Mouse (Mus musculus): ENCODE data around the gene Myb. TPM values are rescaled to one million over a fixed set of nuclear protein-coding genes. Genes with fewer than 3 reads are reported as not detected.

Gene Myb
- total and polyA plus RNA-seq, 3 experiments, result 11.1 to 24.0 (median 19.1) TPM

DNA sequence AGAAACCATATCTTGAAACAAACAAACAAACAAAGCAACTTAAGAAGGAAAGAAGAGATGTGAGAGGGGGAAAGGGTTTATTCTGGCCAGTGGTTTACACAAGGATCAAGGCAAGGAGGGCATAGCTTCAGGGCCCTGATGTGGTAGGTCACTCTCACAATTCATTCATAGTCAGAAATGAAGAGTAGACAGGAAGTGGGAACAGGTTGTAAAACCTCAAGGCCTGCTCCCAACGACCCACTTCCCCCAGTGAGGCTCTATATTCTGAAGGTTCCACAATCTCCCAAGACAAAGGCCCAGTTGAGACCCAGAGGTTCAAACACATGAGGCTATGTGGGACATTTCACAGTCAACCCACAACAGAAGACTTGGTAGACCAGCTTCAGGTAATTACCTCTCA, 46.6 kb upstream of the Myb start:
- in situ Hi-C loops (cut with MboI; ENCODE audit: low pct_ligation_motif_present, low pct_unique_long_range_greater_than_20kb, low sequenced_read_pairs) (no loop called here), dilution Hi-C loops (cut with MboI; ENCODE audit: extremely low pct_ligation_motif_present, extremely low pct_unique_long_range_greater_than_20kb, low sequenced_read_pairs) (no loop called here)
- no peaks in the 10 kb centered on the region for H3K79me2 ChIP-seq (replicated peaks; ENCODE audit: control insufficient read depth, extremely low read depth, insufficient read depth, poor library complexity, severe bottlenecking)
- no peak for DNase-seq (ENCODE audit: extremely low read depth)
- H3K9me3 ChIP-seq (replicated peaks; ENCODE audit: low read length), result no peaks in the 10 kb centered on the region
- no peaks in the 10 kb centered on the region for H3K27me3 ChIP-seq (replicated peaks)
- no peak overlapping the region for H3K27ac ChIP-seq (ENCODE audit: insufficient read depth, low read depth)
- no peaks in the 10 kb centered on the region for H3K36me3 ChIP-seq (replicated peaks in 1 of 2; ENCODE audit: control insufficient read depth in 1 of 2, insufficient read depth in 1 of 2, low read length in 1 of 2)
- no peak overlapping the region for H3K4me2 ChIP-seq (ENCODE audit: insufficient read depth, low read depth, poor library complexity, severe bottlenecking)
- no peak overlapping the region for H3K4me3 ChIP-seq (replicated peaks in 1 of 3; ENCODE audit: low read depth in 2 of 3, low read length in 2 of 3, poor library complexity in 1 of 3)
- peaks cover 16 to 39% of the 10 kb centered on the region in 2 experiments for H3K4me1 ChIP-seq (ENCODE audit: control insufficient read depth in 1 of 2, insufficient read depth in 2 of 2)
- no peak for TF ChIP-seq ELF1 (IDR thresholded peaks at IDR 0.05; ENCODE audit: low read depth, low read length)
- TF ChIP-seq EP300 (IDR thresholded peaks at IDR 0.05; ENCODE audit: low read length), result 0 out of 2 replicates have a peak, but pooled peaks have one; percentile 44
- TF ChIP-seq RCOR1 (conservative IDR thresholded peaks at IDR 0.05; ENCODE audit: low read depth, low read length), result no peak
- no peak overlapping the region for H3K9ac ChIP-seq (ENCODE audit: insufficient read depth, low read depth)

DNA sequence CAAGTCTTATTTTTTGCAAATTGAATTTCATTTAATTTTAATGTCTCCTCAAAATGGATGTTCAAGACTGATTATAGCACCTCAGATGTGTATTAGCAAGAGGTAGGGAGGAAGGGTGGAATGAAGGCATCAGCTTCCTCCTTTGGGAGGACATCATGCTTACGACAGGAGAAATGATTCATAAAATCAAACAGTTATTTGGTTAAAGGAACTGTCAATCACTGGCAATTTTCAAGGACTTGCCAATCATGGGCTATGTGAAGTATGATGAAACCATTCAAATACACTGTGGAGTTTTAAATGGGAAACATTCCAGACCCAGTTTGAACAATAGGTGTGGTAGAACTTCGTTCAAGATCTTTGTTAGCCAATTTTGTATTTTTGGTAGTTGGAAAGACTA, 45.4 kb upstream of the Myb start:
- H3K9ac ChIP-seq (ENCODE audit: insufficient read depth, low read depth), result no peak overlapping the region
- no peak overlapping the region for H3K27ac ChIP-seq (ENCODE audit: insufficient read depth, low read depth)
- dilution Hi-C loops (cut with MboI; ENCODE audit: extremely low pct_ligation_motif_present, extremely low pct_unique_long_range_greater_than_20kb, low sequenced_read_pairs) (no loop called here), in situ Hi-C loops (cut with MboI; ENCODE audit: low pct_ligation_motif_present, low pct_unique_long_range_greater_than_20kb, low sequenced_read_pairs) (no loop called here)
- no peak for DNase-seq (ENCODE audit: extremely low read depth)
- H3K36me3 ChIP-seq (replicated peaks in 1 of 2; ENCODE audit: control insufficient read depth in 1 of 2, insufficient read depth in 1 of 2, low read length in 1 of 2), result no peaks in the 10 kb centered on the region
- H3K4me3 ChIP-seq (replicated peaks in 1 of 3; ENCODE audit: low read depth in 2 of 3, low read length in 2 of 3, poor library complexity in 1 of 3), result no peak overlapping the region
- H3K27me3 ChIP-seq (replicated peaks), result no peaks in the 10 kb centered on the region
- H3K4me2 ChIP-seq (ENCODE audit: insufficient read depth, low read depth, poor library complexity, severe bottlenecking), result no peak overlapping the region
- H3K4me1 ChIP-seq (ENCODE audit: control insufficient read depth in 1 of 2, insufficient read depth in 2 of 2), result peaks cover 16 to 50% of the 10 kb centered on the region in 2 experiments
- H3K9me3 ChIP-seq (replicated peaks; ENCODE audit: low read length), result no peaks in the 10 kb centered on the region
- TF ChIP-seq ZC3H11A (IDR thresholded peaks at IDR 0.05; ENCODE audit: low read depth, low read length), result no peak
- TF ChIP-seq MEF2A (IDR thresholded peaks at IDR 0.05; ENCODE audit: borderline replicate concordance, low read depth, low read length), result no peak
- TF ChIP-seq KAT2A (IDR thresholded peaks at IDR 0.05; ENCODE audit: insufficient replicate concordance, low read length), result no peak
- no peak for TF ChIP-seq E2F4 (IDR thresholded peaks at IDR 0.05; ENCODE audit: insufficient replicate concordance, low read depth, low read length)
- no peak for TF ChIP-seq UBTF (IDR thresholded peaks at IDR 0.05; ENCODE audit: low read depth, low read length)
- TF ChIP-seq MAZ (IDR thresholded peaks at IDR 0.05; ENCODE audit: low read depth, low read length), result no peak
- no peak for TF ChIP-seq CHD1 (IDR thresholded peaks at IDR 0.05; ENCODE audit: low read depth, low read length)
- TF ChIP-seq USF2 (conservative IDR thresholded peaks at IDR 0.05; ENCODE audit: low read depth, low read length), result no peak
- TF ChIP-seq ZMIZ1 (IDR thresholded peaks at IDR 0.05; ENCODE audit: low read depth, low read length), result no peak
- TF ChIP-seq ZKSCAN1 (IDR thresholded peaks at IDR 0.05; ENCODE audit: borderline replicate concordance, low read depth, low read length), result no peak
- TF ChIP-seq JUND (conservative IDR thresholded peaks at IDR 0.05; ENCODE audit: low read depth, low read length), result no peak
- no peak for TF ChIP-seq ETS1 (conservative IDR thresholded peaks at IDR 0.05; ENCODE audit: low read depth, low read length)
- H3K79me2 ChIP-seq (replicated peaks; ENCODE audit: control insufficient read depth, extremely low read depth, insufficient read depth, poor library complexity, severe bottlenecking), result no peaks in the 10 kb centered on the region
